Mouse (Mus musculus): ENCODE results near the gene Rere. TPM values are rescaled to one million over a fixed set of nuclear protein-coding genes. Genes with fewer than 3 reads are reported as not detected.
A peak's percentile ranks its signal among the peaks of the same experiment; 100 is the strongest.
"Not testable (repeated sequence)": the region's sequence is repeated elsewhere in the genome, so short reads cannot be mapped to it uniquely, and the experiment has no call there.

The Rere gene
- polyA plus RNA-seq, 1 experiment from 2014 or later: 8.3 TPM

DNA sequence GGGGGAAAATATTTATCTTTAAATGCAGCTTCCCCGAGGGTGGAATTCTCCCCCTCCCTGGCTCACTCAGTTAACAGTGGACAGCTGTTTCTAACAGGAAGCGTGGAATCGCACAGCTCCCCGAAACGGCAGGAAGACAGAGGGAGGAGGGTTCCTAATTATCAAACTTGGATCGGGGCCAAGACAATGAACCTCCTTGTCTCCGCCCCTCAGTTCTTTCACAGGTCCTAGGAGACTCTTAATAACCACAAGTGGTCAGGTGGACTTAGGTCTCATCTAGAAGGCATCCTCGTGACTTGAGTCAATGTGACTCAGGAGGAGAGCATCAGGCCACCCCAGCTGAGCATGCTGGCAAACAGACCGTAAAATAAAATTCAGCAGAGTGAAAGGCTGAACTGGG is 8.7 kb upstream of the Rere start:
- DNase-seq (ENCODE audit: low spot score) (peak; percentile 40), ATAC-seq (ENCODE audit: low FRiP score, low TSS enrichment) (peak; percentile 72)
- Histone ChIP-seq H3K9ac (ENCODE audit: low read length) (peak overlapping the region; percentile 43), H3K4me1 (replicated peaks; ENCODE audit: control insufficient read depth, insufficient read depth) (peaks cover 4% of the 10 kb centered on the region; the same call in 1 of the 2 replicates), H3K36me3 (ENCODE audit: control insufficient read depth, insufficient read depth, low read length) (no peaks in the 10 kb centered on the region), H3K27ac (replicated peaks) (peak overlapping the region; percentile 49), H3K27me3 (ENCODE audit: control insufficient read depth, insufficient read depth, low read length) (no peaks in the 10 kb centered on the region), H3K9me3 (ENCODE audit: control insufficient read depth, low read length) (no peaks in the 10 kb centered on the region), H3K4me2 (replicated peaks; ENCODE audit: low read depth) (no peak overlapping the region; the same call in 1 of the 2 replicates), H3K4me3 (ENCODE audit: low read depth, low read length) (no peak overlapping the region)
- WGBS: 3% methylated on average over 9 of the region's 9 CpGs
- TF ChIP-seq EP300 (optimal IDR thresholded peaks at IDR 0.05) (no peak), CTCF (IDR thresholded peaks at IDR 0.05; ENCODE audit: low read depth) (no peak)

DNA sequence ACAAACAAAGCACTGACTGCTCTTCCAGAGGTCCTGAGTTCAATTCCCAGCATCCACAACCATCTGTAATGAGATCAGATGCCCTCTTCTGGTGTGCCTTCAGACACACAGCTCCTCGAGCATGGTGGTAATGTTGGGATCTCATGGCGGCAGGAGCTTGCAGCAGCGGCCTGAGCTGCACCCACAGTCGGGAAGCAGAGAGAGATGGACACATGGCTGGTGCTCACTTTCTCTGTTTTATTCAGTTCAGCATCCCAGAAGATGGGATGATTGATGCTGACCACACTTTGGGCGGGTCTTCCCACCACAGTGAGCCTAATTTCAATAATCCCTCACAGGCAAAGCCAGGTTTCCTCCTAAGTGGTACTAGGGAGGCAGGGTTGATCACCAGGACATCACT is 5.9 kb upstream of the Rere start:
- Histone ChIP-seq H3K4me2 (replicated peaks; ENCODE audit: low read depth) (no peak overlapping the region), H3K4me1 (replicated peaks; ENCODE audit: control insufficient read depth, insufficient read depth) (peaks cover 4% of the 10 kb centered on the region; the same call in 1 of the 2 replicates), H3K9ac (ENCODE audit: low read length) (no peak overlapping the region), H3K27me3 (ENCODE audit: control insufficient read depth, insufficient read depth, low read length) (no peaks in the 10 kb centered on the region), H3K27ac (replicated peaks) (no peak overlapping the region), H3K9me3 (ENCODE audit: control insufficient read depth, low read length) (no peaks in the 10 kb centered on the region), H3K4me3 (ENCODE audit: low read depth, low read length) (no peak overlapping the region), H3K36me3 (ENCODE audit: control insufficient read depth, insufficient read depth, low read length) (no peaks in the 10 kb centered on the region)
- DNase-seq (ENCODE audit: low spot score) (no peak), ATAC-seq (ENCODE audit: low FRiP score, low TSS enrichment) (no peak)
- 84% methylated on average over 5 of the region's 5 CpGs for WGBS
- TF ChIP-seq EP300 (optimal IDR thresholded peaks at IDR 0.05) (no peak), CTCF (IDR thresholded peaks at IDR 0.05; ENCODE audit: low read depth) (no peak)

DNA sequence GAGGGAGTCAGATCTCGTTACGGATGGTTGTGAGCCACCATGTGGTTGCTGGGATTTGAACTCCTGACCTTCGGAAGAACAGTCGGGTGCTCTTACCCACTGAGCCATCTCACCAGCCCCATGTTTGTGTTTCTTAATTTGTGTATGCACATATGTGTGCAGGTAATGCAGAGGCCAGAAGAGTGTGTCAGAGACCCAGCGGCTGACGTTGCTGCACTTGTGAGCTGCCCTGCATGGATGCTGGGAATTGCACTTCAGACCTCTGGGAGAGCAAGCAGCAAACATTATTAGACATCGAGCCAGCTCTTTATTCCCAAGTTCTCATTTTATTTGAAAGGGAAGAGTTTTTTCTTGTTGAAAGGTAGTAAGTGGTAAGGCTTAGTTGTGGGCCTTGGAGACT is 2.1 kb upstream of the Rere start:
- not testable (repeated sequence) for H3K27me3 ChIP-seq (ENCODE audit: control insufficient read depth, insufficient read depth, low read length); H3K9me3 ChIP-seq (ENCODE audit: control insufficient read depth, low read length); H3K4me1 ChIP-seq (replicated peaks; ENCODE audit: control insufficient read depth, insufficient read depth); DNase-seq (ENCODE audit: low spot score); ATAC-seq (ENCODE audit: low FRiP score, low TSS enrichment); H3K27ac ChIP-seq (replicated peaks); H3K9ac ChIP-seq (ENCODE audit: low read length); H3K36me3 ChIP-seq (ENCODE audit: control insufficient read depth, insufficient read depth, low read length); H3K4me2 ChIP-seq (replicated peaks; ENCODE audit: low read depth); H3K4me3 ChIP-seq (ENCODE audit: low read depth, low read length)
- WGBS: 83% methylated on average over 5 of the region's 7 CpGs

DNA sequence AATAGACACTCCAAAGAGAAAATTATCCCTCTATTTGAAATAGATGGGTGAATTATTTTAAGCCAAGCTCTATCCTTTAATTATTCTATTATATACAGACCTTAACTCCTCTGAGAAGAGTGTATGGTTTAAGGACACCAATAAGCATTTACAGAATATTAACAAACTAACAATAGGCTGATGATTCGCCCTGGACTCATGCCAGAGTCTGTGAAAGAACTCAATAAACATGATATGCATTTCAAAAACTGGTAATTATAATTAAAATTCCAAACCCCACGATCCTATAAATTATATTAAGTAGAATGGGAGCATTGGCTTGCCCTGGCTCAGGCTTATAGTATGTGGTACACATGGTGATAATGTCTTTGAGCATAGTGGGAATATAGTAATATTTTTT is 1.4 kb upstream of the Rere start:
- no peak overlapping the region for H3K27ac ChIP-seq (replicated peaks)
- WGBS: 65% methylated on average over 2 of the region's 2 CpGs
- no peak overlapping the region for H3K4me3 ChIP-seq (ENCODE audit: low read depth, low read length)
- no peaks in the 10 kb centered on the region for H3K27me3 ChIP-seq (ENCODE audit: control insufficient read depth, insufficient read depth, low read length)
- no peak overlapping the region for H3K9ac ChIP-seq (ENCODE audit: low read length)
- no peaks in the 10 kb centered on the region for H3K9me3 ChIP-seq (ENCODE audit: control insufficient read depth, low read length)
- no peaks in the 10 kb centered on the region for H3K36me3 ChIP-seq (ENCODE audit: control insufficient read depth, insufficient read depth, low read length)
- no peak overlapping the region for H3K4me2 ChIP-seq (replicated peaks; ENCODE audit: low read depth)
- ATAC-seq (ENCODE audit: low FRiP score, low TSS enrichment) (no peak), DNase-seq (ENCODE audit: low spot score) (no peak)
- H3K4me1 ChIP-seq (replicated peaks; ENCODE audit: control insufficient read depth, insufficient read depth): no peaks in the 10 kb centered on the region
- TF ChIP-seq EP300 (optimal IDR thresholded peaks at IDR 0.05) (no peak), CTCF (IDR thresholded peaks at IDR 0.05; ENCODE audit: low read depth) (no peak)

DNA sequence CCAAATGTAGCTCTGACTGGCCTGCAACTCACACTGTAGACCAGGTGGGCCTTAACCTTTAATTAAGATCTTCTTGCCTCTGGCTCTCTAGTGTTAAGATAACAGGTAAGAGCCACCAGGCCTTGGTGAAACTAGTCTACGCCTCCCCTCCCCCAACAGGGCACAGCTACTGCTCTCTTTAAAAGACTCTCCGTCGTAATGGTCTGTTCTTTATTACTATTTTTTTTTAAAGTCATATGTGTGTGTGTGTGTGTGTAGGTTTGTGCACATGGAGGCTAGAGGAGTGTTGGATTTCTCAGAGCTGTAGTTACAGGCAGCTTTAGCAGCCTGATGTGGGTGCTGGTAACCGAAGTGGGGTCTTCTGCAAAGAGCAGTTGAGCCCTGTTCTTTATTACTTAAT is 987 bp upstream of the Rere start:
- WGBS: 51% methylated on average over 4 of the region's 4 CpGs
- Histone ChIP-seq H3K4me3 (ENCODE audit: low read depth, low read length) (peak overlapping the region; percentile 100), H3K9ac (ENCODE audit: low read length) (peak overlapping the region; percentile 79; the same call in 1 of the 2 replicates), H3K4me2 (replicated peaks; ENCODE audit: low read depth) (peak overlapping the region; percentile 62), H3K27me3 (ENCODE audit: control insufficient read depth, insufficient read depth, low read length) (no peaks in the 10 kb centered on the region), H3K36me3 (ENCODE audit: control insufficient read depth, insufficient read depth, low read length) (no peaks in the 10 kb centered on the region), H3K27ac (replicated peaks) (peak overlapping the region; percentile 97), H3K4me1 (replicated peaks; ENCODE audit: control insufficient read depth, insufficient read depth) (no peaks in the 10 kb centered on the region), H3K9me3 (ENCODE audit: control insufficient read depth, low read length) (no peaks in the 10 kb centered on the region)
- no peak for DNase-seq (ENCODE audit: low spot score)
- TF ChIP-seq CTCF (IDR thresholded peaks at IDR 0.05; ENCODE audit: low read depth) (no peak), EP300 (optimal IDR thresholded peaks at IDR 0.05) (no peak)
- ATAC-seq (ENCODE audit: low FRiP score, low TSS enrichment): no peak

DNA sequence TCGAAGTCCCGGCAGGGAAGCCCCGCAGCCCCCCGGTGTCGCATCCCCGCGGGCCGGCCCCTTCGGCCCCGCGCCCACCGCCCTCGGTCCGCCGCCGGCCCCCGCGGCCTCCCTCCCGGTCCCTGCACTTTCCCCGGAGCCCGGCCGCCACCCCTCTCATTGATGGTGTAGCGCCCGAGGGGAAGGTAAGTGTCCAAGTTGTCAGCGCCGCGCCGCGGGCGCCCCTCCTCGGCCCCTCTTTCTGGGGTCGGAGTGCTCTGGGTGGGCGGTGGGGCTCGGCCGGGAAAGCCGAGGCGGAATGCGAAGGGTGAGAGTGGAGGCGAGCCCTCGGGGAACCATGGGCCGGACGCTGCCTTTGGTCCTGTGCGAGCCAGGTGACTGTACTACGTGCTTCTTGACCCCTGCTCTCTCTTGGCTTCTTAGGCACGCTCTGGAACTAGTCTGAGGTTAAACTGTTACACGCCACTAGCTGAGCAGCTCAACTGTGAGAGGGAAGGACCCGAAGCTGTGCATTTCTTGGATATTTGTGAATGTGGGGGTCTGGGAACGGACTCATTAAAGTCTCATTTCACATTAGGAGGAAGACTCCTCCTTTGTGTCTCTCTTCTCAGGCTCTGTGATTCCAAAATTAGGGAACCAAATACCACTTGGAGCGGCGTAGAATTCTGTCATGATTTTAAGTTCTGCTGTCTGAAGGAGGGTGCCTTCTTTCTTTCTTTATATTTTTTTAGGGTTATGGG is 615 bp downstream of the Rere start:
- peak overlapping the region; percentile 97 for H3K27ac ChIP-seq (replicated peaks)
- peak overlapping the region; percentile 86 for H3K4me2 ChIP-seq (replicated peaks; ENCODE audit: low read depth)
- 1% methylated on average over 47 of the region's 50 CpGs for WGBS
- ATAC-seq (ENCODE audit: low FRiP score, low TSS enrichment): peak; percentile 41
- no peaks in the 10 kb centered on the region for H3K36me3 ChIP-seq (ENCODE audit: control insufficient read depth, insufficient read depth, low read length)
- H3K4me3 ChIP-seq (ENCODE audit: low read depth, low read length): peak overlapping the region; percentile 100
- DNase-seq (ENCODE audit: low spot score): peak; percentile 64
- H3K9me3 ChIP-seq (ENCODE audit: control insufficient read depth, low read length): no peaks in the 10 kb centered on the region
- no peaks in the 10 kb centered on the region for H3K27me3 ChIP-seq (ENCODE audit: control insufficient read depth, insufficient read depth, low read length)
- peak overlapping the region; percentile 99 for H3K9ac ChIP-seq (ENCODE audit: low read length)
- TF ChIP-seq CTCF (IDR thresholded peaks at IDR 0.05; ENCODE audit: low read depth) (no peak), EP300 (optimal IDR thresholded peaks at IDR 0.05) (no peak)
- H3K4me1 ChIP-seq (replicated peaks; ENCODE audit: control insufficient read depth, insufficient read depth): no peaks in the 10 kb centered on the region
